Mouse (Mus musculus): ENCODE measurements at regions not wholly inside any gene's neighbourhood (a gene's known extent, or its start where the extent isn't known, plus 50 kb on each side); places are given as distances from the start of the nearest gene placed in this dataset.

DNA sequence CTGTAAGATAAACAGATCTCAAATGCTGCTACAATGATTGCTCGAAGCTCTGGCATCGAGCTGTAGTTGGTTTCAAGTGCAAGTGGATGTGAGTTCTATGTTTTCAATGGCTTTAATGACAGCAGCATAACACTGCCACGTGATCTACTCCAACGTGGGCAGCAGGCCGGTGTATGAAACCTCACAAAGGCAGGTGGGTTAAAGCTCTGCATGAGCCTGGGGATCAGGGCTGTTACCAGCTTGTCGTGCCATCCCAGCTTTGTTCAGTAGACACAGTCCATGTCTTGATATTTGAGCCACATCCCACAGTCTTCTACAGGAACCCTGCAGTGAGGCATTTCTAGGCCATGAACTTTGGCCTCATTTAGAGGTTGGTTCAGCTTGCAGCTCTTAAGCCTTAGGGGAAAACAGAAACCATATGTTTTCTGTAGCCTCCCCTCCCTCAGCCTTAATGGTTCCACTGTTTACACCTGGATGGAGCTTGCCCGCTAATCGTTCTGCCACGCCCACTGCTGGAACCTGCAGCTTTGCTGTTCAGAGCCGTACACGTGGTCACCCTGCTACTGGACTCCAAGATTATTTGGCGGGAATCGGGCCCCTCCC, 121.8 kb upstream of the Serpine2 start:
- no peak for TF ChIP-seq EP300 (IDR thresholded peaks at IDR 0.05; ENCODE audit: low read depth in 1 of 2, low read length in 2 of 2)
- no peak for TF ChIP-seq MAZ (IDR thresholded peaks at IDR 0.05; ENCODE audit: low read depth, low read length)
- TF ChIP-seq CTCF (IDR thresholded peaks at IDR 0.05 in 2 of 3, conservative IDR thresholded peaks at IDR 0.05 in 1 of 3; ENCODE audit: control insufficient read depth in 1 of 3, insufficient read depth in 1 of 3, low read depth in 2 of 3, low read length in 3 of 3, poor library complexity in 1 of 3, severe bottlenecking in 1 of 3): no peak
- TF ChIP-seq HCFC1 (IDR thresholded peaks at IDR 0.05; ENCODE audit: low read depth, low read length): no peak
- TF ChIP-seq POLR2A (IDR thresholded peaks at IDR 0.05; ENCODE audit: control insufficient read depth in 1 of 2, insufficient read depth in 1 of 2, low read depth in 1 of 2, low read length in 2 of 2, poor library complexity in 1 of 2): no peak
- TF ChIP-seq MAFK (IDR thresholded peaks at IDR 0.05; ENCODE audit: borderline replicate concordance, low read depth, low read length): no peak
- no peak for TF ChIP-seq BHLHE40 (IDR thresholded peaks at IDR 0.05; ENCODE audit: borderline replicate concordance, low read depth, low read length)

Measured in MEL (cell line).